Mouse (Mus musculus) cerebellum, adult 2 months (tissue): Measurements from ENCODE around the gene Tmem87a.

Experiments
- CTCF ChIP-seq: fragments of 200-500 bp; IDR thresholded peaks from 2 replicates; pipeline ENCODE4 v1.5.1; 2011; ENCODE audit warnings: low read depth, mild to moderate bottlenecking, control low read depth, low read length, moderate library complexity, borderline replicate concordance; ENCODE audit not compliant: insufficient read depth
- POLR2A ChIP-seq: fragments of 200-500 bp; IDR thresholded peaks from 2 replicates; pipeline ENCODE4 v1.6.1; 2011; ENCODE audit warnings: low read length, control low read depth, borderline replicate concordance; ENCODE audit not compliant: insufficient read depth

- TF ChIP-seq POLR2A (no peak), CTCF (no peak)
Measured at GRCm38 (mm10) chr2:120446373-120446772, 42.5 kb upstream of the Tmem87a start.
